Mouse (Mus musculus): ENCODE measurements around the gene Grin2c. TPM values are rescaled to one million over a fixed set of nuclear protein-coding genes. Genes with fewer than 3 reads are reported as not detected.
A peak's percentile ranks its signal among the peaks of the same experiment; 100 is the strongest.

Gene Grin2c
- polyA plus RNA-seq, 1 experiment from 2014 or later: not detected

- Histone ChIP-seq H3K9me3 (ENCODE audit: control insufficient read depth, low read length) (no peaks in the 10 kb centered on the region), H3K36me3 (ENCODE audit: control insufficient read depth, insufficient read depth, low read length) (no peaks in the 10 kb centered on the region), H3K4me3 (ENCODE audit: low read depth, low read length) (no peak overlapping the region), H3K27me3 (replicated peaks; ENCODE audit: control insufficient read depth, insufficient read depth, low read length) (no peaks in the 10 kb centered on the region), H3K9ac (ENCODE audit: low read depth, low read length) (no peak overlapping the region), H3K4me2 (ENCODE audit: low read depth, low read length) (no peak overlapping the region), H3K27ac (replicated peaks; ENCODE audit: low read depth, low read length) (no peak overlapping the region), H3K4me1 (ENCODE audit: control insufficient read depth, insufficient read depth, low read length) (peaks cover 15% of the 10 kb centered on the region)
- DNase-seq (ENCODE audit: low spot score) (no peak), ATAC-seq (ENCODE audit: low read depth) (no peak)
- WGBS: 60% methylated on average over 1 of the region's 1 CpGs
Observed at GRCm38 (mm10) chr11:115279726-115280125, 12.7 kb upstream of the Grin2c start.

GRCm38 (mm10) chr11:115278176-115278575, 11.1 kb upstream of the Grin2c start:
- 75% methylated on average over 6 of the region's 6 CpGs for WGBS
- ATAC-seq (ENCODE audit: low read depth) (no peak), DNase-seq (ENCODE audit: low spot score) (no peak)
- Histone ChIP-seq H3K27me3 (replicated peaks; ENCODE audit: control insufficient read depth, insufficient read depth, low read length) (no peaks in the 10 kb centered on the region), H3K9me3 (ENCODE audit: control insufficient read depth, low read length) (no peaks in the 10 kb centered on the region), H3K4me2 (ENCODE audit: low read depth, low read length) (peak overlapping the region; percentile 71), H3K36me3 (ENCODE audit: control insufficient read depth, insufficient read depth, low read length) (no peaks in the 10 kb centered on the region), H3K4me1 (ENCODE audit: control insufficient read depth, insufficient read depth, low read length) (peaks cover 15% of the 10 kb centered on the region), H3K4me3 (ENCODE audit: low read depth, low read length) (0 out of 2 replicates have a peak overlapping the region, but pooled peaks have one; percentile 60), H3K9ac (ENCODE audit: low read depth, low read length) (0 out of 2 replicates have a peak overlapping the region, but pooled peaks have one; percentile 72), H3K27ac (replicated peaks; ENCODE audit: low read depth, low read length) (no peak overlapping the region)

GRCm38 (mm10) chr11:115277604-115277975, 10.5 kb upstream of the Grin2c start:
- peak overlapping the region; percentile 60 for H3K4me3 ChIP-seq (ENCODE audit: low read depth, low read length)
- H3K4me1 ChIP-seq (ENCODE audit: control insufficient read depth, insufficient read depth, low read length): peaks cover 15% of the 10 kb centered on the region
- H3K27ac ChIP-seq (replicated peaks; ENCODE audit: low read depth, low read length): peak overlapping the region; percentile 85
- no peak for ATAC-seq (ENCODE audit: low read depth)
- H3K36me3 ChIP-seq (ENCODE audit: control insufficient read depth, insufficient read depth, low read length): no peaks in the 10 kb centered on the region
- peak overlapping the region; percentile 71 for H3K4me2 ChIP-seq (ENCODE audit: low read depth, low read length)
- H3K9ac ChIP-seq (ENCODE audit: low read depth, low read length): peak overlapping the region; percentile 72
- H3K9me3 ChIP-seq (ENCODE audit: control insufficient read depth, low read length): no peaks in the 10 kb centered on the region
- no peaks in the 10 kb centered on the region for H3K27me3 ChIP-seq (replicated peaks; ENCODE audit: control insufficient read depth, insufficient read depth, low read length)
- DNase-seq (ENCODE audit: low spot score): no peak
- 17% methylated on average over 7 of the region's 7 CpGs for WGBS

- ATAC-seq (ENCODE audit: low read depth): peak; percentile 97
- H3K27ac ChIP-seq (replicated peaks; ENCODE audit: low read depth, low read length): peak within 1 kb of the TSS; percentile 85
- whole genome bisulfite sequencing: under 1% methylated on average over 42 of the region's 42 CpGs
Observed at GRCm38 (mm10) chr11:115276780-115277603, 9.9 kb upstream of the Grin2c start, which contains the start of gene Fdxr. TSS of gene Fdxr (minus strand) at chr11:115277050.

GRCm38 (mm10) chr11:115275954-115276353, 8.9 kb upstream of the Grin2c start:
- Histone ChIP-seq H3K4me1 (ENCODE audit: control insufficient read depth, insufficient read depth, low read length) (peaks cover 15% of the 10 kb centered on the region), H3K9me3 (ENCODE audit: control insufficient read depth, low read length) (no peaks in the 10 kb centered on the region), H3K36me3 (ENCODE audit: control insufficient read depth, insufficient read depth, low read length) (no peaks in the 10 kb centered on the region), H3K27me3 (replicated peaks; ENCODE audit: control insufficient read depth, insufficient read depth, low read length) (no peaks in the 10 kb centered on the region), H3K4me2 (ENCODE audit: low read depth, low read length) (peak overlapping the region; percentile 80), H3K9ac (ENCODE audit: low read depth, low read length) (peak overlapping the region; percentile 76; the same call in 1 of the 2 replicates), H3K27ac (replicated peaks; ENCODE audit: low read depth, low read length) (no peak overlapping the region), H3K4me3 (ENCODE audit: low read depth, low read length) (peak overlapping the region; percentile 60)
- DNase-seq (ENCODE audit: low spot score) (no peak), ATAC-seq (ENCODE audit: low read depth) (no peak)
- WGBS: 53% methylated on average over 3 of the region's 3 CpGs

More at GRCm38 (mm10) chr11:115276780-115277603, 9.9 kb upstream of the Grin2c start, which contains the start of gene Fdxr:
- peak within 1 kb of the TSS; percentile 60 for H3K4me3 ChIP-seq (ENCODE audit: low read depth, low read length)
- H3K9me3 ChIP-seq (ENCODE audit: control insufficient read depth, low read length): no peaks in the 10 kb centered on the region
- H3K4me1 ChIP-seq (ENCODE audit: control insufficient read depth, insufficient read depth, low read length): peaks cover 15% of the 10 kb centered on the region
- no peaks in the 10 kb centered on the region for H3K27me3 ChIP-seq (replicated peaks; ENCODE audit: control insufficient read depth, insufficient read depth, low read length)
- H3K36me3 ChIP-seq (ENCODE audit: control insufficient read depth, insufficient read depth, low read length): no peaks in the 10 kb centered on the region
- peak; percentile 100 for DNase-seq (ENCODE audit: low spot score)
- H3K4me2 ChIP-seq (ENCODE audit: low read depth, low read length): peak within 1 kb of the TSS; percentile 80
- H3K9ac ChIP-seq (ENCODE audit: low read depth, low read length): peak within 1 kb of the TSS; percentile 76

GRCm38 (mm10) chr11:115275509-115275908, 8.5 kb upstream of the Grin2c start:
- Histone ChIP-seq H3K4me2 (ENCODE audit: low read depth, low read length) (0 out of 2 replicates have a peak overlapping the region, but pooled peaks have one; percentile 80), H3K9ac (ENCODE audit: low read depth, low read length) (0 out of 2 replicates have a peak overlapping the region, but pooled peaks have one; percentile 76), H3K27me3 (replicated peaks; ENCODE audit: control insufficient read depth, insufficient read depth, low read length) (no peaks in the 10 kb centered on the region), H3K27ac (replicated peaks; ENCODE audit: low read depth, low read length) (no peak overlapping the region), H3K4me1 (ENCODE audit: control insufficient read depth, insufficient read depth, low read length) (peaks cover 15% of the 10 kb centered on the region), H3K9me3 (ENCODE audit: control insufficient read depth, low read length) (no peaks in the 10 kb centered on the region), H3K36me3 (ENCODE audit: control insufficient read depth, insufficient read depth, low read length) (no peaks in the 10 kb centered on the region), H3K4me3 (ENCODE audit: low read depth, low read length) (no peak overlapping the region)
- ATAC-seq (ENCODE audit: low read depth): no peak
- WGBS: 78% methylated on average over 6 of the region's 6 CpGs
- no peak for DNase-seq (ENCODE audit: low spot score)

GRCm38 (mm10) chr11:115274771-115275170, 7.7 kb upstream of the Grin2c start:
- H3K36me3 ChIP-seq (ENCODE audit: control insufficient read depth, insufficient read depth, low read length): no peaks in the 10 kb centered on the region
- WGBS: 90% methylated on average over 6 of the region's 6 CpGs
- H3K27me3 ChIP-seq (replicated peaks; ENCODE audit: control insufficient read depth, insufficient read depth, low read length): no peaks in the 10 kb centered on the region
- no peaks in the 10 kb centered on the region for H3K9me3 ChIP-seq (ENCODE audit: control insufficient read depth, low read length)
- ATAC-seq (ENCODE audit: low read depth): no peak
- peaks cover 15% of the 10 kb centered on the region for H3K4me1 ChIP-seq (ENCODE audit: control insufficient read depth, insufficient read depth, low read length)
- no peak for DNase-seq (ENCODE audit: low spot score)
- H3K4me3 ChIP-seq (ENCODE audit: low read depth, low read length): no peak overlapping the region
- no peak overlapping the region for H3K4me2 ChIP-seq (ENCODE audit: low read depth, low read length)
- no peak overlapping the region for H3K27ac ChIP-seq (replicated peaks; ENCODE audit: low read depth, low read length)
- no peak overlapping the region for H3K9ac ChIP-seq (ENCODE audit: low read depth, low read length)

- Histone ChIP-seq H3K9ac (ENCODE audit: low read depth, low read length) (no peak overlapping the region), H3K27me3 (replicated peaks; ENCODE audit: control insufficient read depth, insufficient read depth, low read length) (no peaks in the 10 kb centered on the region), H3K9me3 (ENCODE audit: control insufficient read depth, low read length) (no peaks in the 10 kb centered on the region), H3K27ac (replicated peaks; ENCODE audit: low read depth, low read length) (no peak overlapping the region), H3K36me3 (ENCODE audit: control insufficient read depth, insufficient read depth, low read length) (peaks cover 5% of the 10 kb centered on the region; the same call in 1 of the 2 replicates), H3K4me2 (ENCODE audit: low read depth, low read length) (no peak overlapping the region), H3K4me3 (ENCODE audit: low read depth, low read length) (no peak overlapping the region), H3K4me1 (ENCODE audit: control insufficient read depth, insufficient read depth, low read length) (peaks cover 15% of the 10 kb centered on the region)
- 79% methylated on average over 7 of the region's 7 CpGs for WGBS
- DNase-seq (ENCODE audit: low spot score) (no peak), ATAC-seq (ENCODE audit: low read depth) (no peak)
Observed at GRCm38 (mm10) chr11:115274178-115274577, 7.1 kb upstream of the Grin2c start.
